Mouse (Mus musculus): ENCODE results near the gene Dpp3.

DNA sequence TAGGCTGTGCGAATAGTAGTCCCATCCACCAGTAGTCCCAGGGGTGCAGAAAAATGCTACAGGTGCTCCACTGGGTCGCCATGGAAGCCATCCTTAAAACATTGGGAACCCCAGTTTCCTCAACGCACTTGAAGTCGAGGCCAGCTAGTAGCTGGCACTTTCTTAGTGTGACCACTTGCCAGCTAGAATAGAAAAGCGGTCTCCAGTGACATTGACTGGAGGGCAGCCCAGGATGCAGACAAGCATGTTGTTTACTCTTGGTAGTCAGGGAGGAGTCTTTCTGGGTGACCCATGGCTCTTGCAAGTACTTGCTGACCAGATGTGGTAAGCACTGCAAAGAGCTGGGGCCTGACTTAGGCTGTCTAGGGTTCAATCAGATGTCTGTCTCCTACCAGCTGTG is 694 bp upstream of the Dpp3 start:
- no peak for TF ChIP-seq EP300 (IDR thresholded peaks at IDR 0.05; ENCODE audit: insufficient read depth, low read depth, low read length)
- TF ChIP-seq CTCF (IDR thresholded peaks at IDR 0.05), result no peak
